Mouse (Mus musculus): Measurements from ENCODE around the gene Ngp. TPM values are rescaled to one million over a fixed set of nuclear protein-coding genes. Genes with fewer than 3 reads are reported as not detected.
A peak's percentile ranks its signal among the peaks of the same experiment; 100 is the strongest.

The Ngp gene
- total RNA-seq, 2 experiments from 2014 or later: 1,251 to 3,384 TPM

DNA sequence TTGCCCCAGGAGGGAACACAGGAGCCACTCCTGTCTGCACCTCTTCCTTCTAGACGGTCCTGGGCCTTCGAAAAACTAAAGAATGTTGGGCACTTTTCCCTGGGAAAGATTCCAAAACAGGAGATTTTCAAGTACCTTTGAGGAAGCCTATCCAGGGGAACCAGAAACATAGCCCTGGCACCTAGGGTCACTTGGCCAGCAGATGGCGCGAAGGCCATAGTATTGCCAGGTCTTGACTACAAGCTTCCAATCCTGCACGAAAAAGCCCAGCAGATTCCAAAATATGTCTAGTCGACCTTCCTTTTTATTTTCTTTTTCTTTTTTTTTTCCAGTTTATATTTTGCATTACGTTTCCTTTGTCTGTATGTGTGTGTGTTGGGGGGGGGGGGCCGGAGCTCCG is 5.8 kb upstream of the Ngp start:
- no peak for ATAC-seq (replicated peaks; ENCODE audit: low FRiP score, poor library complexity, severe bottlenecking)

DNA sequence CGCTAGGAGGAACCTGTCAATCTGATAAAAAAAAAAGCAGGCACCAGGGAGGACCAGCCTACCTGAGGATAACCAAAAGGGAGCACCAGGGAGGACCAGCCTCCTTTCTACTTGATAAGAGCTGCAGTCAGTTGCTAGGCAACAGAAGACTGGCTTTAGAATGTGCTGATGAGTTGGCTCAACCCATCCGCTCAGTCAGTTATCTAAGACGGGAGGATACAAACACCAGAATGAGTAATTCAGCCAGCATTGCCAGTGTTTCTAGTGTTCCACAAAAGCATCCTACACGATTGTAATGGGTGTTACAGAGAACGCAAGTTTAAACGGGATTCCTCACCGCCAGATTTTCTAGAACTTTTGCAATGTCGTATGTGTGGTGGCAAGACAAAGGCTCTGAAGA is 11.7 kb downstream of the Ngp start:
- no peak for ATAC-seq (replicated peaks; ENCODE audit: low FRiP score, poor library complexity, severe bottlenecking)

DNA sequence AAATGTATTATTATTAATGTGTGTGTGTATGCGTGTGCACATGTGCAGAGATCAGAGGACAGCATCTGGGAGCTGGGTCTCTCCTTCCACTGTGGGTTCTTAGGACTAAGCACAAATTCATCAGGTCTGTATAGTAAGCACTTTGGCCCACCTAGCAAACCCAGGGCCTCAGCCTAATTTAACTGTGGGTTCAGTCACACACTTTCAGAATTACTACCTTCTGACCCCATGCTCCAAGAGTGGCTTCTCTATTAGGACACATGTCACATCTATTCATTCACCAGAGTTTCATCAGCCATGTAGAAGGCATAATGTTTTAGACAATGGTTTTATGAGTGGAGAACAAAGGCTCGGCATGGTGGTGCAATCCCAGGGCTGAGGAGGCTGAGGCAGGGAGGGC is 13.5 kb downstream of the Ngp start:
- ATAC-seq (replicated peaks; ENCODE audit: low FRiP score, poor library complexity, severe bottlenecking): no peak

DNA sequence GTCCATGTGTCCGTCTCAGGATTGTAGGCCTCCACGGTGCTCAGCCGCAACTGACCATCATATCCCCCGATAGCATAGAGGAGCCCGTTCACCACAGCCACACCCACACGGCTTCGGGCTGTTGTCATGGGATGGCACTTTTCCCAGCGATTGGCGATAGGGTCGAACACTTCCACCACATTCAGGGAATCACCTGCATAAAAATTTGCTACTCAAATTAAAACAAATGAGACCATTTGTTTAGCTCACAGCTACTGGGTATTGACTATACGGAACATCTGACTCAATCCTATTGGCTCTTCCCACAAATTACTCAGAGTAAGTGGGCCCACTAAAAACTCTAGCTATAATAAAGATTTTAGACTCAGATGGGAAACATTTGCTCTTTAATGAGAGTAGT is 16.5 kb downstream of the Ngp start:
- ATAC-seq (replicated peaks; ENCODE audit: low FRiP score, poor library complexity, severe bottlenecking): no peak

DNA sequence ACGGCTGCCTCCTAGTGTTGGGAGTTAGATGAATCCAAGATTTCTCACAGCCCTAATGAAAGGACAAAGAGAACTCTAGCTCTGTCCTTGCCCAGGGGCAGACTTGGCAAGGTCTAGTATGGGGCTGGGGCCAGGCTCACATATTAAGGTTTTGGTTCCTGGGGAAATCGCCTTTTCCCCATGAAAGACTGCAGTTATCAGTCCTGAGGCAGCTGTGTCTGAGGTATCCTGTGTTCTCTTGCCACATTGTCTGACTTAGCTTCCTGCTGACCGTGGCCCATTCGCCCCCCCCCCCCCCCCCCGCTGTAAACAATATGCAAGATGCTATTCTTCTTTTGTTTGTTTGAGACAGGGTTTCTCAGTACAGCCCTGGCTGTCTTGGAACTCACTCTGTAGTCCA is 20.5 kb downstream of the Ngp start:
- no peak for ATAC-seq (replicated peaks; ENCODE audit: low FRiP score, poor library complexity, severe bottlenecking)

DNA sequence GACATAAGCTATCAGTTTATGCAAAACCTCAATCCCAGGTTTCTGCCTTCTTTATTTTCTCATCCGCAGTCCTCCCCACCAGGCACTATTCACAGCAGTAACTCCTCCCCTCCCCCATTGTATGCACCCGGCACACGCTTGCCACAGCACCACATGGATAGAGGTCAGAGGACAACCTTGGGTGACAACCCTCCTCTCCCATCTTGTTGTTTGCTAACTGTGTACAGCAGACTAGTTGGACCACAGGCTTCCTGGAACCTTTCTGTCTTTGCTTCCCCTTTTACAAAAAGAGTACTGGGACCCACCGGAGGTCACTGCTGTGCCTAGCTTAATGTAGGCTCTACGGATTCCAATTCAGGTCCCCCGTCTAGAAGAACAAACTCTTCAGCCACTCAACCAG is 21.0 kb downstream of the Ngp start:
- no peak for ATAC-seq (replicated peaks; ENCODE audit: low FRiP score, poor library complexity, severe bottlenecking)

DNA sequence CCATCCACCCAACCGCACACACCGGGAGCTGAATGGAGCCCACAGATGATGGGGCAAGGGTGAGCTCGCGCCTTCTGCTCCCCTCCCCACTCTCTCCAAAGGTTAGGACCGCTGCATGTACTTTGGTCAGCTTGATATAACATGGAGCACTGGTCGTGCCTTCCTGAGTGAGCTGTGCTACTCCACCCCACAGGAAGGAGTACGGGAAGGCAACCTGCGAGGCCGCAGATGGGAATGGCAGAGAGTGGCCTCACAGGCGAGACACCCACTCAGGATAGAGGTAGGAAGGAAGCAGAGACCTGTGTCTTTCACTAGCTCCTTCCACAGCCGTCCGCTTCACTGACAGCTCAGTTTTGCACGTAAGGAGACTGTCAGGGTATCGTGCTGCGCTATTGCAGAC is 28.8 kb downstream of the Ngp start:
- no peak for ATAC-seq (replicated peaks; ENCODE audit: low FRiP score, poor library complexity, severe bottlenecking)

DNA sequence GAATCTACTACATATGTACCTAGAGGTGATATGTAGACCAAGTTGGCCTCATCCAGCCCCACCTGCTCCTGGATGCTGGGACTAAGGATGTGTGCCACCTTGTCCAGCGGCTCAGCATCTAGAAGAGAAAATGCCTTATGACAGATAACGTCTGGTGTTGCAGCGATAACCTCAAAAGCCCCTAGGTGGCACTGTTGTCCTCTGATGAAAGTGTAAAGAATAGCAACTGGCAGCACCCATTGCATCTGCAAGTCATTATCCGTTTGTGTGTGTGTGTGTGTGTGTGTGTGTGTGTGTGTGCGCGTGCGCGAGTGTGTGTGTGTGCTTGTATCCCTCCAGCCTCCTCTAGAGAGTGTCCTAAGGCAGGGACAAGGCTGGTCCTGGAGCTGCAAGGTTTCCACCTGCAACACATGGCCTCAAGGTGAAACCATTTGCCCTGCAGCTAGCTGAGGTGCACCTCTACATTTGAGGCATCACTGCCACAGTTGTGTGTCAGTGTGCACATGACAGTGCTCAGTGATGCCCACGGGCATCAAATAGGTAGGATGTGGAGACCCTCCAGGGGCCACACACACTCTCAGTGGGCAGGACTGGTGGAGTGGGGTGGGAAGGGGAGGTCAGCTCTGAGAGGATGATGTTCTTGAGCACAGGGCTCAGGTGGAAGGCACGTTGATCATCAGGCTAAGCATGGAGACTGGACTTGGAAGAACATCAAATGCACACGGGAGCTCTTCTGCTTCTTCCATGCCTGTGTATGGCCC is 29.5 kb downstream of the Ngp start:
- peak; percentile 77 for ATAC-seq (replicated peaks; ENCODE audit: low FRiP score, poor library complexity, severe bottlenecking)

DNA sequence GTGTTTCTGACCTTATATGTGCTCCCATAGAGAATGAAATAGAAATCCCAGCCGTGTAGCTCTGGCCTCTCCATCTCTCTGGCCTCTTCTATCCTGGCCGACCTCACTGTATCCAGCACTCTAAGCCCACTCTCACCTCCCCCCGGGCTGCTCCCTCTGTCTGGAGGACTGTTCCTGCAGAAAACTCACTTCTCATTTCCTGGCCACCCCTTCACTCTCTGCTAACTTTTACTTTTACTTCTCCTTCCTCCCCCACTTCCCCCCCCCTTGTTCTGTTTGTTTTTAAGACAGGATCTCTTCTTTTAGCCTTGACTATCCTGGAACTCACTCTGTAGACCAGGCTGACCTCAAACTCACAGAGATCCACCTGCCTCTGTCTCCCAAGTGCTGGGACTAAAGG is 33.0 kb downstream of the Ngp start:
- no peak for ATAC-seq (replicated peaks; ENCODE audit: low FRiP score, poor library complexity, severe bottlenecking)

DNA sequence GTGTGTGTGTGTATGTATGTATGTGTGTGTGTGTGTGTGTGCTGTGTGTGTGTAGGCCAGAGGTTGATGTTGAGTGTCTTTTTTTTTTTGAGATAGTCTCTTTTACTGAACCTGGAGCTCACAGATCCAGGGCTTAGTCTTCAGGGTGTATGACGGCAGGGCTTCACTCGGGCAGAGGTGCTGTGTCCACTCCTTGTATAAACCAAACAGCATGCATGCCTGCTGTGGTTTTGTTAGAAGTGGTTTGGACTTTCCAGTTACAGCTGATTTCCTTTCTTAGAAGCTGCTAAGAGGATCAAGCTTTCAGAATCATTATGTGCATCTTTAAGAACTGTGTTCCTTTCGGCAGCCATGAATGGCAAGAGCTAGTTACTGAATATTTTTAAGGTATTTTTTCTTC is 38.4 kb downstream of the Ngp start:
- no peak for ATAC-seq (replicated peaks; ENCODE audit: low FRiP score, poor library complexity, severe bottlenecking)

DNA sequence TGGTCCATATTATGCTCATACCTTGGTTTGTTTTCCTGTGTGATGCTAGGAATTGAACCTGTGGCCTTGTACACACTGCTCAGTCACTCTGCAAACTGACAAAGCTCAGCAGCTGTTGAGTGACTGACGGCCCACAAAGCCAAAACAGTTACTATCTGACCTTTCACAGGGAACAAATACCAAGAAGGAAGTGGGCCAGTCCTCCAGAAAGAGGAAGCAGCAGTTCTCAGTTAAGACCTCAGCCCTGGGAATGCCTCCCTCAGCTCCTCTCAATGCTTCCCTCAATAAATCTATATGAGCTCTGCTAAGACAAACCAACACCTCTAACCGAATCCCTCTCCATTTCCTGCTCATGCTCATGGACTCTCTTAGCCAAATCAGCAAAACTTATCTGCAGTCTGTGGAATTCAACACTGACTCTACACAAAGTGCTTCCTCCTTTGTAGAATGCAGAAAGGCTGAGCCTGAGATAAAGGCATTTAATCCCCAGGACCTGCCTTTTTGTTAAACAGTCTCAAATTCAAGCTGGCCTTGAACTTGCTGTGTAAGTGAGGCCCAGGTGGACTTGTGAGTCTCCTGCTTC is 39.7 kb downstream of the Ngp start:
- no peak for ATAC-seq (replicated peaks; ENCODE audit: low FRiP score, poor library complexity, severe bottlenecking)

DNA sequence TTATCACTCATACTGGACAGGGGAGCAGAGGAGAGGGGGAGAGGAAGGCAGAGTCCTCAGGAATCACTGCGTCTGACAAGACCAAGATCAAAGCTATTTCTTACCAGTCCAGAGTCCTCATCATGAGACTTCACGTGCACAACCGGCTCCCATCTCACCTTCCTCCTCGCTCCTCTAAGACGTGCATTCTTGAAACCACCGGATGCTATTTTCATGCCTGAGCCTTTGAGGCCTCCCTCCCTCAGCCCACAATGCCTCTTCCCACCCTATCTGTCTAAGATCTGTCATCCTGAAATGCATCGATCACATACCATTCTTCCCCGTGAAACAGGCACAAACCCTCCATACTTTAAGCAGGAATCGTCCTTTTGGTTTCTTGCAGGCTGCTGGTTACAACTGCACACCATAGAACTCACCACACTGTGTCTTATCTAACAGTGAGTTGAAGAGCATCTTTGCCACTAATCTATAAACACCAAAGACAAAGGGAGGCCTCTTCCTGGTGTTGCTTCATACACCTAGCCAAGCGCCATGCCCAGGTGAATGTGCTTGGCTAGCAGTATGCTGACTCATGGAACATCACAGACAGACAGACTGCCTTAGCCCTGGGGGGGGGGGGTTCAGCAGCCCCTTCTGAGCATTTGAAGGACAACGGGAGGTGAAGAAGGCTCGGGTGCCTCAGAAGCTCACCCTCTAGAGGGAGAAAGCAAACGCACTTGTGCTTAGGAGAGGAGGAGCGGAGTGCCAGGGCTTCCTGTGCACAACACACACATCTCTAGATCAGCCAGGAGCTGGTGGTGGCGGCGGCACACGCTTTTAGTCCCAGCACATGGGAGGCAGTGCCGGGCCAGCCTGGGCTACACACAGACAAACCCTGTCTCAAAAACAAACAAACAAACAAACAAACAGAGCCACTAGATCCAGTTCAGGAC is 41.6 kb downstream of the Ngp start:
- ATAC-seq (replicated peaks; ENCODE audit: low FRiP score, poor library complexity, severe bottlenecking): no peak

DNA sequence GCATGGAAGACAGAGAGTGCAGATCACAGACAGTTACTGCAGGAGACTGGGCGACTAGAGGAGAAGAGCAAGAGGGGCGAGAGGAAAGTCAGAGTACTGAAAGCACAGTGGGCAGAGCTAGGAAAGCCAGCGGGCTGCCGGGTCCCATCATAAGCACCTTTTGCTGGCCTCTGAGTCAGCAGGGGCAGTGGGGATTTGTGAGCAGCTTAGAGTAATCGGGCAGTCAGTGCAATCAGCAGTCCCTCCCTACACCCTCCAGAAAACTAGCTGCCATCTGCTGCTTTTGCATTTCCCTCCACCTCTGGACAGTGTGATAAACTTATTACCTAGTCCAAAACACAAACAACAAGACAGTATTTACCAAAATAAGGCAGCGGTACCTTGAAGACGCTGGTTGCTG is 42.8 kb downstream of the Ngp start:
- no peak for ATAC-seq (replicated peaks; ENCODE audit: low FRiP score, poor library complexity, severe bottlenecking)

DNA sequence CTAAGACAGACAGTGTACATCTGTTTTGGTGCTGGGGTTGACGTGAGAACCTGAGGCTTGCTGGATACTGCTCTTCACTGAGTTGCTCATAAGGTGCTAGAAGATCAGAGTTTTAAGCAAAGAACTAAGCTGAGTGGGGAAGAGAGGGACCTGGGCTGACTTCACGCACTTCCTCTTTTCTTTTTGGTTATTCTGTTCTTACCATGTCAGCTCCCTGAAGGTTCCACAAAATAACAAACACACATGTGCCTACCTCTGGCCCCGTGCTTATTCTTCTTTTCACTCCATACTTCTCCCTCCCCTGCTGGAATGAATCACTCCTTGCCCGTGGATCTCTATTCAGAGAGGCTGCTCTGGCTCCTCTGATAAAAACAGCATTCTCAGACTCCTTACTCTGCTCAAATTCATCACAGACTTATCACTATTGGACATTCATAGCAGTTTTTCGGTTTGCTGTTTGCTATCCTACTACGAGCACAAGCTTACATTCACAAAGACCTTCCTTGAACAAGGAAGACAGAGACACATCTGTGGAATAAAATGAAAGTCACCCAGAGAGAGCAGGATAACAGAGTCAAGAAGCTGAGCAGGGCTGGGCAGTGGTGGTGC is 44.5 kb downstream of the Ngp start:
- ATAC-seq (replicated peaks; ENCODE audit: low FRiP score, poor library complexity, severe bottlenecking): no peak

DNA sequence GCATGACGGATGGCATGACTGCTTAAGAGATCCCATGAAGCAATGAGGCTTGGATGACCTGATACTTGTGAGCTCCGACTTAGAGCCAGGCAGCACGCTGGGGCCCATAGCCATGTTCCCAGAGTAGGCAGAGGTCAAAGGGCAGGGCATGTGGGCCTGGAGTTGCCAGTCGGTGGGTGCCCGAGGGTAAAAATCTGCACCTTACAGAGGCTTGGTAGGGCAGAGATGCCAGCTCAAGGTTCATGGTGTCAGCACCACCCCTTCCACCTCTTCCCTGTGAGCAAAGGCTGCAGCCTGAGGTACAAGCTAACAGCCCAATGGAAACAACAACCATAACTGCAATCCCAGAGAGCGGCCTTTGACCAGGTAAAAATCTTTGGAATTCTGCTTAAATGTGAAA is 45.8 kb downstream of the Ngp start:
- ATAC-seq (replicated peaks; ENCODE audit: low FRiP score, poor library complexity, severe bottlenecking): no peak

DNA sequence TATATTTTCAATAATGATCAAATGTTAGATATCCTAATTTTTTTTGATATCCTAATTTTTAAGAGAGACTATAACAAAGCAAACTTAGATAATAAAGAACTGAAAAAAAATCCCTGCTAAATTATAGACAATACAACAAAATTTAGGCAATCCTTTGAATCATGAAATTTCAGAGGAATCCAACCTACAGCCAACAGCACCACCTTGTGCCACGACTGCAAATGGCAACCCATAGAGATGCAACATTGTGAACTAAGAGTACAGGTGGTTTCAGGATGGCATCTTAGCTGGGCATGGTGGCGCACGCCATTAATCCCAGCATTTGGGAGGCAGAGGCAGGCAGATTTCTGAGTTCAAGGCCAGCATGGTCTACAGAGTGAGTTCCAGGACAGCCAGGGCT is 46.6 kb downstream of the Ngp start:
- ATAC-seq (replicated peaks; ENCODE audit: low FRiP score, poor library complexity, severe bottlenecking): no peak

Other genes with a start within 250 kb of the Ngp start
- gene Cspg5, start 176.0 kb upstream of the Ngp start, total RNA-seq (2015; ENCODE audit: low replicate concordance): not detected in 2 replicates
- gene Cspg5, start 176.0 kb upstream of the Ngp start, total RNA-seq (2017; ENCODE audit: low replicate concordance): under 0.01 TPM in 1 of 2 replicates, not detected in the other
- 1.1 TPM in 1 of 2 replicates, not detected in the other for gene Elp6, start 114.6 kb upstream of the Ngp start, total RNA-seq (2015; ENCODE audit: low replicate concordance)
- 1.8 and 3.9 TPM in 2 replicates for gene Elp6, start 114.6 kb upstream of the Ngp start, total RNA-seq (2017; ENCODE audit: low replicate concordance)
- 6.3 and 6.5 TPM in 2 replicates for gene Scap, start 86.5 kb upstream of the Ngp start, total RNA-seq (2015; ENCODE audit: low replicate concordance)
- 2.8 and 6.0 TPM in 2 replicates for gene Scap, start 86.5 kb upstream of the Ngp start, total RNA-seq (2017; ENCODE audit: low replicate concordance)
- 2.1 and 6.1 TPM in 2 replicates for gene Ptpn23, start 11.5 kb upstream of the Ngp start, total RNA-seq (2015; ENCODE audit: low replicate concordance)
- gene Ptpn23, start 11.5 kb upstream of the Ngp start, total RNA-seq (2017; ENCODE audit: low replicate concordance): 2.6 and 3.7 TPM in 2 replicates
- 2.5 and 5.9 TPM in 2 replicates for gene Klhl18, start 56.9 kb downstream of the Ngp start, total RNA-seq (2015; ENCODE audit: low replicate concordance)
- gene Klhl18, start 56.9 kb downstream of the Ngp start, total RNA-seq (2017; ENCODE audit: low replicate concordance): 0.68 and 2.6 TPM in 2 replicates
- gene Kif9, start 57.2 kb downstream of the Ngp start, total RNA-seq (2015; ENCODE audit: low replicate concordance): 0.72 TPM in 1 of 2 replicates, not detected in the other
- gene Kif9, start 57.2 kb downstream of the Ngp start, total RNA-seq (2017; ENCODE audit: low replicate concordance): not detected in 2 replicates
- gene Setd2, start 112.8 kb downstream of the Ngp start, total RNA-seq (2015; ENCODE audit: low replicate concordance): 157 and 174 TPM in 2 replicates
- 279 and 283 TPM in 2 replicates for gene Setd2, start 112.8 kb downstream of the Ngp start, total RNA-seq (2017; ENCODE audit: low replicate concordance)
- 2.2 TPM in 1 of 2 replicates, not detected in the other for gene Nradd, start 204.7 kb downstream of the Ngp start, total RNA-seq (2015; ENCODE audit: low replicate concordance)
- gene Nradd, start 204.7 kb downstream of the Ngp start, total RNA-seq (2017; ENCODE audit: low replicate concordance): 1.3 TPM in 1 of 2 replicates, not detected in the other
- 9.4 and 16.3 TPM in 2 replicates for gene Nbeal2, start 234.4 kb downstream of the Ngp start, total RNA-seq (2015; ENCODE audit: low replicate concordance)
- 1.4 and 10.1 TPM in 2 replicates for gene Nbeal2, start 234.4 kb downstream of the Ngp start, total RNA-seq (2017; ENCODE audit: low replicate concordance)
- 59.8 and 67.1 TPM in 2 replicates for gene Ccdc12, start 236.8 kb downstream of the Ngp start, total RNA-seq (2015; ENCODE audit: low replicate concordance)
- gene Ccdc12, start 236.8 kb downstream of the Ngp start, total RNA-seq (2017; ENCODE audit: low replicate concordance): 32.8 and 34.5 TPM in 2 replicates

All from erythroid progenitor cell, adult 5-6 weeks (primary cell).